Mouse (Mus musculus) ES-E14 (cell line): ENCODE measurements around the gene Ddit4l. TPM values are rescaled to one million over a fixed set of nuclear protein-coding genes. Genes with fewer than 3 reads are reported as not detected.

Experiments
- DNase-seq: peaks from one replicate; pipeline ENCODE4 v3.0.0-alpha.2; 2013; ENCODE audit warnings: low read depth, low spot score
- H3K27ac ChIP-seq: 2 replicates; pipeline ENCODE4 v1.5.1; 2012; ENCODE audit warnings: low read depth, mild to moderate bottlenecking, low read length, moderate library complexity, mixed read lengths; ENCODE audit not compliant: poor library complexity, insufficient read depth, severe bottlenecking
- H3K36me3 ChIP-seq: 2 replicates; pipeline ENCODE4 v1.6.1; 2012; ENCODE audit warnings: mild to moderate bottlenecking, low read length, moderate library complexity, mixed read lengths; ENCODE audit not compliant: control insufficient read depth, poor library complexity, insufficient read depth, severe bottlenecking
- H3K4me1 ChIP-seq, 2 experiments: fragments of 150-350 bp in 1 of 2; sonication (generic) in 1 of 2; 2 replicates each; pipeline ENCODE4 v1.6.1; 2012; ENCODE audit warnings: low read length in 2 of 2, mild to moderate bottlenecking in 1 of 2, mixed read lengths in 1 of 2; ENCODE audit not compliant: control insufficient read depth in 2 of 2, insufficient read depth in 2 of 2, poor library complexity in 1 of 2
- H3K4me3 ChIP-seq, 2 experiments: fragments of 150-350 bp in 1 of 2; sonication (generic) in 1 of 2; 2 replicates each; pipeline ENCODE4 v1.5.1; 2012; ENCODE audit warnings: low read length in 2 of 2, low read depth in 1 of 2, mild to moderate bottlenecking in 1 of 2, mixed read lengths in 1 of 2; ENCODE audit not compliant: insufficient read depth in 1 of 2, poor library complexity in 1 of 2, severe bottlenecking in 1 of 2
- H3K9ac ChIP-seq: 2 replicates; pipeline ENCODE4 v1.6.1; 2012; ENCODE audit warnings: low read depth, mild to moderate bottlenecking, low read length, mixed read lengths; ENCODE audit not compliant: poor library complexity, insufficient read depth, severe bottlenecking
- H3K9me3 ChIP-seq: fragments of 150-350 bp; sonication (generic); 2 replicates; pipeline ENCODE4 v1.6.1; 2012; ENCODE audit warnings: low read depth, mild to moderate bottlenecking, low read length; ENCODE audit not compliant: control insufficient read depth, insufficient read depth
- CHD2 ChIP-seq: IDR thresholded peaks from 2 replicates; pipeline ENCODE4 v1.6.1; 2014; ENCODE audit warnings: mild to moderate bottlenecking, low read depth, low read length, inconsistent platforms
- HCFC1 ChIP-seq: IDR thresholded peaks from 2 replicates; pipeline ENCODE4 v1.6.1; 2012; ENCODE audit warnings: low read length, inconsistent platforms, borderline replicate concordance; ENCODE audit not compliant: insufficient read depth
- MAFK ChIP-seq: IDR thresholded peaks from 2 replicates; pipeline ENCODE4 v1.6.1; 2014; ENCODE audit warnings: mild to moderate bottlenecking, low read depth, low read length, inconsistent platforms; ENCODE audit not compliant: insufficient read depth
- ZC3H11A ChIP-seq: IDR thresholded peaks from 2 replicates; pipeline ENCODE4 v1.6.1; 2012; ENCODE audit warnings: low read depth, mild to moderate bottlenecking, inconsistent platforms, low read length, borderline replicate concordance
- ZNF384 ChIP-seq: IDR thresholded peaks from 2 replicates; pipeline ENCODE4 v1.6.1; 2012; ENCODE audit warnings: low read depth, low read length, inconsistent platforms
- in situ Hi-C, 2 experiments: fragments of 600-800 bp; cut with MboI; formaldehyde crosslinking; loops; one replicate each; pipeline ENCODE4 v1.15.1; 2025; ENCODE audit warnings: low sequenced_read_pairs in 2 of 2, inconsistent platforms in 1 of 2; ENCODE audit not compliant: unreplicated experiment in 2 of 2
- total RNA-seq: library from RNA; depleted of rRNA; stranded (reverse); fragments of 300-350 nt; gene quantifications from 2 replicates; pipeline ENCODE4 v1.2.3, GENCODE M21; 2012

The Ddit4l gene
- total RNA-seq, 1 experiment = 11.2 TPM

GRCm38 (mm10) chr3:137642568-137642967 is 21.2 kb downstream of the Ddit4l start:
- Histone ChIP-seq H3K4me3 (no peak overlapping the region), H3K27ac (no peak overlapping the region), H3K4me1 (peaks cover 3% of the 10 kb centered on the region in 2 experiments; a peak in 1 of 4 replicates), H3K9me3 (no peaks in the 10 kb centered on the region), H3K36me3 (no peaks in the 10 kb centered on the region), H3K9ac (no peak overlapping the region)
- no peak for DNase-seq
- TF ChIP-seq MAFK = no peak
- TF ChIP-seq ZC3H11A = no peak
- no peak for TF ChIP-seq HCFC1
- no peak for TF ChIP-seq ZNF384
- TF ChIP-seq CHD2 = no peak
- in situ Hi-C loops = no loop called here

GRCm38 (mm10) chr3:137644081-137644480 is 22.7 kb downstream of the Ddit4l start:
- in situ Hi-C loops = no loop called here
- H3K27ac ChIP-seq = no peak overlapping the region
- no peak overlapping the region for H3K9ac ChIP-seq

GRCm38 (mm10) chr3:137644947-137645346 is 23.5 kb downstream of the Ddit4l start:
- no peaks in the 10 kb centered on the region for H3K9me3 ChIP-seq
- DNase-seq = no peak
- H3K36me3 ChIP-seq = no peaks in the 10 kb centered on the region
- no peak overlapping the region for H3K27ac ChIP-seq
- no peak overlapping the region for H3K4me3 ChIP-seq
- H3K9ac ChIP-seq = no peak overlapping the region
- peaks cover 3% of the 10 kb centered on the region in 2 experiments; a peak in 1 of 4 replicates for H3K4me1 ChIP-seq
- TF ChIP-seq MAFK (no peak), ZC3H11A (no peak), ZNF384 (no peak), HCFC1 (no peak), CHD2 (no peak)
- in situ Hi-C loops = no loop called here

More at GRCm38 (mm10) chr3:137644081-137644480, 22.7 kb downstream of the Ddit4l start:
- Histone ChIP-seq H3K9me3 (no peaks in the 10 kb centered on the region), H3K4me3 (no peak overlapping the region), H3K4me1 (peaks cover 3% of the 10 kb centered on the region in 2 experiments; a peak in 1 of 4 replicates), H3K36me3 (no peaks in the 10 kb centered on the region)
- TF ChIP-seq CHD2 (no peak), MAFK (no peak), ZNF384 (no peak), HCFC1 (no peak), ZC3H11A (no peak)
- no peak for DNase-seq

- Histone ChIP-seq H3K9me3 (no peaks in the 10 kb centered on the region), H3K4me1 (0 out of 4 replicates have a peak, but pooled peaks cover 0 to 3% of the 10 kb centered on the region in 2 experiments), H3K4me3 (no peak overlapping the region), H3K36me3 (no peaks in the 10 kb centered on the region), H3K27ac (no peak overlapping the region), H3K9ac (no peak overlapping the region)
- TF ChIP-seq MAFK (no peak), ZNF384 (no peak), HCFC1 (no peak), CHD2 (no peak), ZC3H11A (no peak)
- in situ Hi-C loops = no loop called here
- no peak for DNase-seq
Measured at GRCm38 (mm10) chr3:137647427-137648100, 26.2 kb downstream of the Ddit4l start.

GRCm38 (mm10) chr3:137649112-137649511 is 27.7 kb downstream of the Ddit4l start:
- Histone ChIP-seq H3K4me1 (no peaks in the 10 kb centered on the region), H3K27ac (no peak overlapping the region), H3K9ac (no peak overlapping the region), H3K9me3 (no peaks in the 10 kb centered on the region), H3K36me3 (no peaks in the 10 kb centered on the region), H3K4me3 (no peak overlapping the region)
- no peak for DNase-seq
- in situ Hi-C loops = no loop called here
- TF ChIP-seq CHD2 (no peak), MAFK (no peak), ZC3H11A (no peak)
